Mouse (Mus musculus): Measurements from ENCODE around the gene Olfr403. TPM values are rescaled to one million over a fixed set of nuclear protein-coding genes. Genes with fewer than 3 reads are reported as not detected.

The Olfr403 gene
- not detected for polyA plus RNA-seq (2017; shearing (Covaris generic))

DNA sequence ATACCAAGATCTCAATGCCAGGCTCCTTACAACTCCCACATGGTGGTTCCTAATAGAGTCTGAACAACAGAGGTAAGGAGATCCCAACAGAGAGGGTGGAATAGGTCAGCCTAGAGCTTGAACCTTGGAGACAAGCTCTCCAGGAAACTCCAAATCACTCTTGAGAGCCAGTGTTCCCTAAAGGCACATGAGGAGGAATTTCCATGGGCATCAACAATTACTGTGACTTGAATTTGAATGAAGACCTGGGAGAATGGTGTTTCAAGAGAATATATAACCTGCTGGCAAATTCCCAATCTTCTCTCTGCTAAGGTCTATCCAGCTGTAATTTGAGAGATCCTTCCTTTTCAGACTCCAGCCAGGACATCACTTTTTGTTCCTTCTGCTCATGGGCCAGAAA lies at the start of gene Olfr403:
Gene Olfr403 (plus strand): TSS at position 301 of the 400 bp plus-strand sequence.

DNA sequence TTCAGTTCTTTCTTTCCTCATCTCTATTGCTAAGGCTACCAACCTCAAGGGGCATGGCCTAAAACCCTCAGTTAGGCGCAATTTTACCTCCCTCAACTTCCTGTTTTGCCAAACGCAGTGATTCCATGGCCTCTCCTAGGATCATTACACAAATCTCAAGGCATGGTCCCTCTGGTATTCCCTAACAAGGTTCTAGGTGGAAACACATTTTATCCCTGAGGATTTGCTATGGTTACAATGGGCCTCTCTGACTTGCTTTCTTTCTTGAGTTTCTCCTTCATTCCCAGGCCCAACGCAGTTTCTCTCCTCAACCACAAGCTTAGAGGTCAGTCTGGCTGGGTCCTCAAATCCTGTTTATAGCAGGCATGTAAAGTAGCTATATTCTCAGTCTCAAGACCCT lies 32.8 kb upstream of the Olfr403 start, which contains the start of gene Olfr402:
Gene Olfr402 (plus strand): TSS at position 301 of the 400 bp plus-strand sequence.

DNA sequence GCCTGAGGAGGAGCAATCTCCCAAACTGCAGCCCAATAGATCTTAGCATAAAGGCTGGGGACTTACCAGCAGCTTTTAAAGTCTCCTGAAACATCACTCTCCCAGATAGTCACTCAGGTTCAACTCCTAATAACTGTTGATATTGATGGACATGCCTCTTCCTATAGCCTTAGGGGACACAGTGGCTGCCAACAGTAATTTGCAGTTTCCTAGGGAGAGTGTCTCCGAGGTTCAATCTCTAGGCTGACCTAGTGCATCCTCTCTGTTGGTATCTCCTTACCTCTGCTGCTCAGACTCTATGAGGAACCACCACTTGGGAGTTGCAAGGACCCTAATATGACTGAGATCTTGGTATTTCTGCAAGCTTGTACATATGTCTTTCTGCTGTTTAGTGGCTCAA lies 25.2 kb downstream of the Olfr403 start, which contains the start of gene Olfr43:
Gene Olfr43 (minus strand): TSS at position 101 of the 400 bp plus-strand sequence.

Other genes with a start within 250 kb of the Olfr403 start
- gene Olfr23, start 249.6 kb upstream of the Olfr403 start, polyA plus RNA-seq (2017; shearing (Covaris generic)): not detected
- not detected for gene Olfr397, start 225.4 kb upstream of the Olfr403 start, polyA plus RNA-seq (2017; shearing (Covaris generic))
- gene Olfr398, start 195.8 kb upstream of the Olfr403 start, polyA plus RNA-seq (2017; shearing (Covaris generic)): 0.07 TPM
- not detected for gene Olfr139, start 129.7 kb upstream of the Olfr403 start, polyA plus RNA-seq (2017; shearing (Covaris generic))
- gene Olfr399, start 129.6 kb upstream of the Olfr403 start, polyA plus RNA-seq (2017; shearing (Covaris generic)): not detected
- gene Zfp616, start 116.3 kb upstream of the Olfr403 start, polyA plus RNA-seq (2017; shearing (Covaris generic)): not detected
- gene Olfr401, start 72.5 kb upstream of the Olfr403 start, polyA plus RNA-seq (2017; shearing (Covaris generic)): not detected
- not detected for gene Olfr402, start 32.7 kb upstream of the Olfr403 start, polyA plus RNA-seq (2017; shearing (Covaris generic))
- 0.51 TPM for gene Olfr43, start 25.1 kb downstream of the Olfr403 start, polyA plus RNA-seq (2017; shearing (Covaris generic))
- not detected for gene Olfr406, start 73.6 kb downstream of the Olfr403 start, polyA plus RNA-seq (2017; shearing (Covaris generic))
- 0.30 TPM for gene Olfr59, start 97.5 kb downstream of the Olfr403 start, polyA plus RNA-seq (2017; shearing (Covaris generic))
- 0.07 TPM for gene Olfr410, start 151.8 kb downstream of the Olfr403 start, polyA plus RNA-seq (2017; shearing (Covaris generic))
- 0.32 TPM for gene Olfr411, start 166.4 kb downstream of the Olfr403 start, polyA plus RNA-seq (2017; shearing (Covaris generic))
- gene Olfr412, start 175.8 kb downstream of the Olfr403 start, polyA plus RNA-seq (2017; shearing (Covaris generic)): not detected